Mouse (Mus musculus) retina, adult 2 months (tissue): ENCODE measurements at regions not wholly inside any gene's neighbourhood (a gene's known extent, or its start where the extent isn't known, plus 50 kb on each side); places are given as distances from the start of the nearest gene placed in this dataset.

Experiments
- DNase-seq: peaks from one replicate; pipeline ENCODE4 v3.0.0-alpha.2; 2012; ENCODE audit warnings: low read depth, low spot score

GRCm38 (mm10) chr9:46636261-46637010 lies 316.6 kb upstream of the 4931429L15Rik start:
- no peak for DNase-seq

DNA sequence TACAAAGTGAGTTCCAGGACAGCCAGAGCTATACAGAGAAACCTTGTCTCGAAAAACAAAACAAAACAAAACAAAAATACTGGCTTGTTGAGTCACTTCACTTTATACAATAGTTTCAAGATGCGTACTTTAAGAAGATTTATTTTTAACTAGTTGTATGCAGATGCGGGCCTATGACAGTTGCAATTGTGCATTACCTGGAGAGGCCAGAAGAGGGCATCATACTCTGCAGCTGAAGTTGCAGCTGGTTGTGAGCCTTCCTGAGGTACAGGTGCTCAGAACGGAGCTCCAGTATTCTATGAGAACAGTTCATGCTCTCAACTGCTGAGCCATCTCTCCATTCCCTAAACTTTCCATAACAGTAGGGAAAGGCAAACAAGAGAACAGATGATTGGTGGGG lies 314.2 kb upstream of the 4931429L15Rik start:
- DNase-seq = no peak

GRCm38 (mm10) chr9:46632576-46632975 lies 312.8 kb upstream of the 4931429L15Rik start:
- no peak for DNase-seq

- DNase-seq = no peak
Observed at GRCm38 (mm10) chr9:46622255-46622654, 302.5 kb upstream of the 4931429L15Rik start.

- DNase-seq = no peak
Observed at GRCm38 (mm10) chr9:46621851-46622250, 302.1 kb upstream of the 4931429L15Rik start.

GRCm38 (mm10) chr9:46610101-46611005 lies 290.6 kb upstream of the 4931429L15Rik start:
- no peak for DNase-seq

- no peak for DNase-seq
Observed at GRCm38 (mm10) chr9:46608695-46609094, 288.9 kb upstream of the 4931429L15Rik start.

DNA sequence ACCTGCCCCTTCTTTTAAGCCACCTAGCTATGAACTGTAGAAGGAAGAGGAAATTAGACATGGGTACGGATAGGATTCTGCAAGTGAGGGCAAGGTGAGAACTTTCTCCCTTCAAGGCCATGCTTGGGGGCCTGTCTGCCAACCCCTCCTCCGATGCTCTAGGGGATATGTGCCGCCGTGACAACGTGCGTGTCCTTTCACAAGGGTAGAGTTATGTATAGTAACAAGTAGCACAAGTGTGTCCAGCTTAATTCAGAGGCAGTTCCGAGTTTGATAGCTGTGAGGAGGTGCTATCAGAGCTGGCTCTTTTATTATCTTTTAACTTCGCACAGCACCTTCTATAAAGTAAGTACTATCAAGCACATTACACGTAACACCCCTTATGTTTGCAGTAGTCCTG lies 281.0 kb upstream of the 4931429L15Rik start:
- DNase-seq = no peak

GRCm38 (mm10) chr9:46599931-46600708 lies 280.3 kb upstream of the 4931429L15Rik start:
- DNase-seq = no peak

DNA sequence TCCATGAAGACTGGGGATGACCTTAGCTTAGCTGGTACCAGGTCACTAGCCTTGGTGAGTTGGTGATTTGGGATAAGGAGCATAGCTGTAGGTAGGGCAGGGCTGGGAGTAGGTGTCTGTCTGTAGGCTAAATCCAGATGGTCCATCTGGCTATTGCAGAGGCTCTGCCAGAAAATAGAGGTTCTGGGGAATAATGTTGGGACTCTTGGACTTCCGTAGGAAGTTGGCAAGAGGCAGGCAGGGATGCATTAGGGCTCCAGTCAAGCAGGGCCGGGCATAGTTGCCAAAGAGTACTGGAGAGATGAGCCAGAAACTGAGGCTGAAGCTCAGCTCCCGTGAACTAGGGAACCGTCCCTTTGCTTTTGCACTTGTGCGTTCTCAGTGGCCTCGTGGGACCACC lies 278.7 kb upstream of the 4931429L15Rik start:
- DNase-seq = no peak

DNA sequence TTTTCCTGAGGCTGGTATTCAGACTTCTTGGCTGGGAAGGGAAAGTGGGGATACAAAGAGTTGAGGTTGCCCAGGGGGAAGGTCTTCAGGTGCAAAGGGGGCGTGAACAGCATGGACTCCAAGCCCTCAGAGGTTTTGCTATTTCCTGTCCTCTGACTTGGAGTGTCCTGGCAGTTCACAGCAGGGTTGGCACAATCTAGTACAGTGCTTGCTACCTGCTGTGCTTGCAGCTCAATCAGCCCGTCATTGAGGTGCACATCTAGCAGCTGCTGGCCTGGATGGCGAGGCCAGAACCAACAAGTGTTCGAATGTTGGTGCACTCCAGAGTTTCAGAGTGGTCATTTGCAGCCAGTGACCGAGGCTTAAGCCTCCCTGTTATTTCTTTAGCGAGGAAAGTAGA lies 273.7 kb upstream of the 4931429L15Rik start:
- no peak for DNase-seq

GRCm38 (mm10) chr9:46592908-46593307 lies 273.1 kb upstream of the 4931429L15Rik start:
- DNase-seq = no peak

DNA sequence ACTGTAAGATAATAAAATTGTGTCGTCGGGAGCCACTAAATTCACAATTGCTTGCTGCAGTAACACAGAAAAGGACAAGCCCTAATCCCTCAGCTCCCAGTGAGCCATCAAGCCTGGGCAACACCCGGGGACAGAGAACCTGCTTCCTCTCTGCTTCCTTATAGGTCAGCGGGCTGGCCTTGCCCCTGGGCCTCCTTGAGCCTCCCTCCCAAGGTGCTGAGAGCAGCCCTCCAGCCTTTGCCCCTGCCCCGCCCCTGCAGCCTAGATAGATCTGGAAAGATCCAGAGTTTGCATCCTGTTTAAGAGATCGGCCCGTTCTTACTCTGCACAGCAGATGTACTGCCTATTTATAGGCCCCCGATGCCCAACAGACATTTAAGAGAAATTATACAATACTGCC lies 267.0 kb upstream of the 4931429L15Rik start:
- no peak for DNase-seq

GRCm38 (mm10) chr9:46581844-46582243 lies 262.1 kb upstream of the 4931429L15Rik start:
- no peak for DNase-seq

DNA sequence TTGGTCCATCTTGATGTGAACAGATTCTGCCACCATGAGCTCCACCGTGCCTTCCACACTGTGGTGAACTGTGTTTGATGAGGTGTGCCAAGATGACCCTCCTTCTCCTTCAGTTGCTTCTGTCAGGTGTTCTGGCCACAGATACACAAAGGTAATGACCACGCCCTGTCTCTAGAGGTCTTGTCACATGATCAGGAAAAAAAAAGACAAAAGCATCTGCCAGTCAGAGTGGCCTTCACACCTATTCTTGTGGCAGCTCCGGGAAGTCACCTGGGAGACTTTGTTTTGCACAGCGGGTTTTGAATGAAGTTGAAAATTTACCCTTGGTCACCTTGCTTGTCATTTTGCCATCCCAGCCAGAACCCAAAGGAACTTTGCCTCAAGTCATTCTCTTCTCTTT lies 242.5 kb upstream of the 4931429L15Rik start:
- DNase-seq = no peak

- DNase-seq = no peak
Observed at GRCm38 (mm10) chr9:46558481-46558880, 238.7 kb upstream of the 4931429L15Rik start.

- no peak for DNase-seq
Observed at GRCm38 (mm10) chr9:46557781-46558180, 238.0 kb upstream of the 4931429L15Rik start.

DNA sequence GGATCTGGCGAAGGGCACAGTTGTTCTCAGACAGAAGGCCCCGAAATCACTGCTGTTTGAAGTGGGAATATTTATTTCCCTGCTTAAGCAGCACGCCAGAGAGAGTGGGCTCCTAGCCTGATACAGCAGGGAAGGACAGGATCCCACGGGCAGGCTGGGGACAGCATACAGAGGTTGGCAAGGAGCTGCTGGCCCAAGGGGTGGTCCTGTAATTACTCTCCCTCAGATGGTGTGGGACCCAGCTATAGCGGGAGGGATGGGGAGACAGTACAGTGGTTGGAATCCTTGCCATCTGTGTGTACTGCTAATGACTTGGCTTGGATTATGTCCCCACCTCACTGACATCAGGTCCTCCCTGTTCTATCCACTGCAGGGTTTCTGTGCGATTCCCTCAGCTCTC lies 235.4 kb upstream of the 4931429L15Rik start:
- DNase-seq = no peak

GRCm38 (mm10) chr9:46554586-46555152 lies 234.9 kb upstream of the 4931429L15Rik start:
- DNase-seq = no peak

DNA sequence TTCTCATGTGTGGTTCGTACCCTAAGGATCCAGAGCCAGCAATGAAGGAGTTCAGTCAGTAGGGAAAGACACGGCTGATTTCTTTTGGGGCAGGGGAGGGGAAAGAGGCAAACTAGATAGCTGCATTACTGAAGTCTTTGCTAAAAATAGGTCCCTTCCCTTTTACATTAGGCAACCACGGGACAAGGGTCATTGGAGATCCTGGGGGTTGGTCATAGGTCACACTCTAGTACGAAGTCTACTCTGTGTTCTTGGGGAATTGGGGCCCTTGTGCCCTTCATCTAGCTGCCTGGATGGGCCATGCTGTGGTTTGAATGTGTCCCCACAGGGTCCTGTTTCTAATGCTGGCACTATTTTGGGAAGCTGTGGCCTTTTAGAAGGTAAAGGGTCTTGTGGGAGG lies 229.6 kb upstream of the 4931429L15Rik start:
- DNase-seq = no peak

DNA sequence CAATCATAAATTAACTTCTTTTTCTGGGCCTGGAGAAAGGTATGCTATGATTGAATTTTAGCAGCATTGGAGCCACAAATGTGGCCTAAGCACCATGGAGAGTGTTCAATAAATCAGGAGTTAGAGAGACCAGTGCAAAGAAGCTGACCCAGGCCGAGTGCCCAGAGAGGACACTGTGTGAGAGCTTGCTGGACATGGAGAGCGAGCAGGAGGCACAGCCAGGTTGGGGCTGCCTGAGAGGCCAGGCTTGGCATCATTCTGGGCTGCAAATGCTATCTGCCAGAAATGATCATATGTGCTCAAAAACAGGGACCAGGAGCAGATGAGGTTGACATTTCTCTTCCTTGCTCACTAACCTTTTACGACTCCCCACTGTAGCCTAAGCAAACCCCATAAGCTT lies 224.5 kb upstream of the 4931429L15Rik start:
- DNase-seq = no peak

GRCm38 (mm10) chr9:46541001-46541400 lies 221.2 kb upstream of the 4931429L15Rik start:
- DNase-seq = no peak
